Mouse (Mus musculus) CD4-positive helper T cell, adult 2 months (primary cell): ENCODE data around the gene Timm29.
A peak's percentile ranks its signal among the peaks of the same experiment; 100 is the strongest.

ENCODE experiments used
- DNase-seq: peaks from one replicate; pipeline ENCODE4 v3.0.0-alpha.2; 2012; ENCODE audit warnings: low read depth, missing footprints, low spot score

Gene Timm29

GRCm38 (mm10) chr9:21616232-21616781 lies 23.8 kb downstream of the Timm29 start:
- DNase-seq: no peak

GRCm38 (mm10) chr9:21617066-21617465 lies 24.5 kb downstream of the Timm29 start:
- peak; percentile 26 for DNase-seq

- DNase-seq: no peak
These were observed 27.7 kb downstream of the Timm29 start for GRCm38 (mm10) chr9:21620229-21620628.

GRCm38 (mm10) chr9:21622676-21623075 lies 30.2 kb downstream of the Timm29 start:
- DNase-seq: no peak

- DNase-seq: no peak
These were observed 33.1 kb downstream of the Timm29 start for GRCm38 (mm10) chr9:21625342-21626339.

DNA sequence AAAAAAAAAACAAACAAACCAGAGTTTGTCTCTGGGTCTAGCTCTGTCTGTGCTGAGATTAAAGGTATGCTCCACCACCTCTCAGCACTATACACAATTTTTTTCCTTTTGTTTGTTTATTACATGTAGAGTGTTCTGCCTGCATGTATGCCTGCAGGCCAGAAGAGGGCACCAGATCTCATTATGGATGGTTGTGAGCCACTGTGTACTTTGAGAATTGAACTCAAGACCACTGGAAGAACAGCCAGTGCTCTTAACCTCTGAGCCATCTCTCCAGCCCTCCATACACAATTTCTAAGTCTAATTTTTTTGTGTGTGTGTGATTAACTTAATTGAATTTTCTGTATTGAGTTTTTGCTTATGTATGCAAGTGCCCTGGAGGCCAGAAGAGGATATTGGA lies 34.0 kb downstream of the Timm29 start:
- DNase-seq: peak; percentile 49

- no peak for DNase-seq
These were observed 34.7 kb downstream of the Timm29 start for GRCm38 (mm10) chr9:21627145-21627795.

- peak; percentile 64 for DNase-seq
These were observed 38.2 kb downstream of the Timm29 start for GRCm38 (mm10) chr9:21630673-21631072.

GRCm38 (mm10) chr9:21633106-21633505 lies 40.6 kb downstream of the Timm29 start:
- DNase-seq: no peak

DNA sequence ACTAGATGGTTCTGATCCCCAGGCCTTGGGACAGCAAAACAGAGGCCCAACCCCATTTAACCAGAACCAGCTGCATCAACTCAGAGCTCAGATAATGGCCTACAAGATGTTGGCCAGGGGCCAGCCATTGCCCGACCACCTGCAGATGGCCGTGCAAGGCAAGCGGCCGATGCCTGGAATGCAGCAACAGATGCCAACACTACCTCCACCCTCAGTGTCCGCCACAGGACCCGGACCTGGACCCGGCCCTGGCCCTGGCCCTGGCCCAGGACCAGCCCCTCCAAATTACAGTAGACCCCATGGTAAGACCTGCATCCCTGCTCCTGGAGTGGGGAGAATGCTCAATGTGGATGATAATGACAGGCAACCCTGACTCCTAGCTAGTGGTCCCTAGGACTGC lies 43.1 kb downstream of the Timm29 start:
- no peak for DNase-seq

- DNase-seq: no peak
These were observed 46.5 kb downstream of the Timm29 start for GRCm38 (mm10) chr9:21639031-21639430.
